Comparison of ENCODE assay signal across 9 mouse cellular contexts in the genomic region with DNA sequence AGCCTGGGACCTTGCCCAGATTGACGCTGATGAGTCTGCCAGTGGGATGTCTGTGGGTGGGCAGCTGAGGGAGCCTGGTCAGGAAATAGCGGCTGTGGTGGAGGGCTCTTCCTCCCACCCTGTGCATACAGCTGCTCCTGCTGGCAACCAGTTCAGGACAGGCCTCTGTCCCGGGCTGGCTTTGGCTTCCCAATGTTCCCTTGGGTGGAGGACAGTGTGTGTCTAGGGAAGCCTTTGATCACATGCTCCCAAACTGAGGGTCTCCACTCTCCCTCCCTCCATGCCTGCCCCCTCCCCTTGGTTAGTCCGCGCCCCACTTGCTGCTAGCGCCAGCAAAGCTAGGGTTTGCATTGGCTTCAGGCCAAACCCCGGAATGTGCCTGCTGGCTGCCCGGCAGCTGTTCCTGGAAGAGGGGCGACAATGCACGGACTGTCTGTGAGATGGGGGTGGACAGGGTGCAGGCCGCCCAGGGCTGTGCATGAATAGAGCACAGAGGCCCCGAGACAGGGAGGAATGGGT. TPM values are rescaled to one million over a fixed set of nuclear protein-coding genes. Genes with fewer than 3 reads are reported as not detected.
A peak's percentile ranks its signal among the peaks of the same experiment; 100 is the strongest.
DNase-seq lines count a peak whose midpoint lies in the region; ATAC-seq lines count a peak whose summit lies in the region.
"Had no signal": no experiment of that assay in that cellular context is flagged by ENCODE, and none has a peak within 500 bp of the region (broad histone marks: within the 10 kb centered on the region; RNA-seq: fewer than 3 reads in every experiment).

No protein-coding gene starts in this region.

- H3K27me3 ChIP-seq in heart, embryonic 11.5 days (ENCODE audit: control insufficient read depth, insufficient read depth, low read length) = no peaks in the 10 kb centered on the region
- H3K27me3 ChIP-seq in heart, embryonic 14.5 days (ENCODE audit: control insufficient read depth, insufficient read depth, low read length) = no peaks in the 10 kb centered on the region
- H3K27me3 ChIP-seq in limb, embryonic 10.5 days (ENCODE audit: low read depth, poor library complexity, severe bottlenecking) = peaks cover 3% of the 10 kb centered on the region; the same call in 1 of the 2 replicates
- no peaks in the 10 kb centered on the region for H3K27me3 ChIP-seq in neural tube, embryonic 14.5 days (ENCODE audit: control insufficient read depth, insufficient read depth, low read length)
- H3K27me3 ChIP-seq in liver, embryonic 12.5 days (replicated peaks) = peaks cover 61% of the 10 kb centered on the region

- no peak overlapping the region for H3K4me2 ChIP-seq in heart, embryonic 11.5 days
- H3K4me2 ChIP-seq in heart, embryonic 14.5 days (ENCODE audit: low read length) = no peak overlapping the region
- H3K4me2 ChIP-seq in neural tube, embryonic 14.5 days (ENCODE audit: low read depth, low read length) = 0 out of 2 replicates have a peak overlapping the region, but pooled peaks have one; percentile 4
- H3K4me2 ChIP-seq in liver, embryonic 12.5 days = no peak overlapping the region

- H3K4me1 ChIP-seq in heart, embryonic 11.5 days (ENCODE audit: control insufficient read depth, insufficient read depth, low read length) = peaks cover 30% of the 10 kb centered on the region
- H3K4me1 ChIP-seq in heart, embryonic 14.5 days (ENCODE audit: control insufficient read depth in 2 of 2, insufficient read depth in 2 of 2, low read length in 2 of 2) = peaks cover 23 to 41% of the 10 kb centered on the region in 2 experiments
- H3K4me1 ChIP-seq in limb, embryonic 10.5 days = peaks cover 26% of the 10 kb centered on the region
- H3K4me1 ChIP-seq in neural tube, embryonic 14.5 days (ENCODE audit: control insufficient read depth, insufficient read depth, low read length) = peaks cover 13% of the 10 kb centered on the region
- peaks cover 10% of the 10 kb centered on the region for H3K4me1 ChIP-seq in liver, embryonic 12.5 days

- no peak overlapping the region for H3K4me3 ChIP-seq in heart, embryonic 11.5 days (ENCODE audit: low read depth, low read length)
- H3K4me3 ChIP-seq in heart, embryonic 14.5 days (ENCODE audit: control insufficient read depth in 1 of 2, insufficient read depth in 1 of 2, low read depth in 1 of 2, low read length in 2 of 2) = no peak overlapping the region
- no peak overlapping the region for H3K4me3 ChIP-seq in limb, embryonic 10.5 days
- H3K4me3 ChIP-seq in neural tube, embryonic 14.5 days (ENCODE audit: low read depth, low read length) = no peak overlapping the region
- H3K4me3 ChIP-seq in liver, embryonic 12.5 days = no peak overlapping the region

- intact Hi-C loops in heart, postnatal 25 days (cut with DNase I) = no loop called here

- WGBS in heart, embryonic 11.5 days (ENCODE audit: insufficient replicate concordance) = 40% methylated on average over 12 of the region's 12 CpGs
- WGBS in heart, embryonic 14.5 days = 38% methylated on average over 12 of the region's 12 CpGs
- WGBS in limb, embryonic 10.5 days = 85% methylated on average over 12 of the region's 12 CpGs
- WGBS in neural tube, embryonic 14.5 days = 36% methylated on average over 12 of the region's 12 CpGs
- WGBS in liver, embryonic 12.5 days (ENCODE audit: insufficient replicate concordance) = 61% methylated on average over 12 of the region's 12 CpGs

- H3K27ac ChIP-seq in heart, embryonic 11.5 days (ENCODE audit: low read depth, low read length) = peak overlapping the region; percentile 43; the same call in 1 of the 2 replicates
- peak overlapping the region in 1 of 2 experiments; percentile 53; a peak in 2 of 4 replicates for H3K27ac ChIP-seq in heart, embryonic 14.5 days (replicated peaks in 1 of 2; ENCODE audit: control insufficient read depth in 1 of 2, insufficient read depth in 1 of 2, low read depth in 2 of 2, low read length in 2 of 2)
- H3K27ac ChIP-seq in limb, embryonic 10.5 days = peak overlapping the region; percentile 27
- H3K27ac ChIP-seq in neural tube, embryonic 14.5 days (ENCODE audit: low read depth, low read length) = peak overlapping the region; percentile 23; the same call in 1 of the 2 replicates
- H3K27ac ChIP-seq in liver, embryonic 12.5 days = no peak overlapping the region

- no peaks in the 10 kb centered on the region for H3K9me3 ChIP-seq in heart, embryonic 11.5 days (replicated peaks; ENCODE audit: control insufficient read depth, low read length)
- no peaks in the 10 kb centered on the region for H3K9me3 ChIP-seq in heart, embryonic 14.5 days (ENCODE audit: control insufficient read depth, low read length)
- no peaks in the 10 kb centered on the region for H3K9me3 ChIP-seq in limb, embryonic 10.5 days (replicated peaks)
- no peaks in the 10 kb centered on the region for H3K9me3 ChIP-seq in neural tube, embryonic 14.5 days (ENCODE audit: control insufficient read depth, low read length)
- H3K9me3 ChIP-seq in liver, embryonic 12.5 days (replicated peaks) = no peaks in the 10 kb centered on the region

- H3K36me3 ChIP-seq in heart, embryonic 11.5 days (ENCODE audit: control insufficient read depth, insufficient read depth, low read length) = no peaks in the 10 kb centered on the region
- H3K36me3 ChIP-seq in heart, embryonic 14.5 days (ENCODE audit: control insufficient read depth, insufficient read depth, low read length) = no peaks in the 10 kb centered on the region
- H3K36me3 ChIP-seq in limb, embryonic 10.5 days = no peaks in the 10 kb centered on the region
- no peaks in the 10 kb centered on the region for H3K36me3 ChIP-seq in neural tube, embryonic 14.5 days (ENCODE audit: control insufficient read depth, insufficient read depth, low read length)
- H3K36me3 ChIP-seq in liver, embryonic 12.5 days = no peaks in the 10 kb centered on the region

- DNase-seq in heart, postnatal 25 days (ENCODE audit: low spot score) = no peak
- no peak for DNase-seq in limb, embryonic 10.5 days (ENCODE audit: low spot score)
- DNase-seq in cerebellum, adult 8-10 months = no peak

- ATAC-seq in heart, embryonic 11.5 days (replicated peaks; ENCODE audit: insufficient number of reproducible peaks, low FRiP score, low TSS enrichment) = peak; percentile 64; the same call in 1 of the 2 replicates
- peak; percentile 38; the same call in 1 of the 2 replicates for ATAC-seq in common myeloid progenitor, adult 5-6 weeks (replicated peaks; ENCODE audit: low read depth, poor library complexity, severe bottlenecking)
- ATAC-seq in heart, embryonic 14.5 days (ENCODE audit: insufficient number of reproducible peaks, insufficient read depth, low FRiP score, low read depth) = peak; percentile 54
- ATAC-seq in neural tube, embryonic 14.5 days (ENCODE audit: low read depth) = peak; percentile 85
- ATAC-seq in liver, embryonic 12.5 days = no peak

- no peak overlapping the region for H3K9ac ChIP-seq in heart, embryonic 11.5 days (ENCODE audit: low read depth, low read length)
- no peak overlapping the region for H3K9ac ChIP-seq in heart, embryonic 14.5 days (ENCODE audit: low read length)
- no peak overlapping the region for H3K9ac ChIP-seq in neural tube, embryonic 14.5 days (replicated peaks; ENCODE audit: low read depth, low read length)
- H3K9ac ChIP-seq in liver, embryonic 12.5 days = no peak overlapping the region

RNA-seq across cellular contexts. Expression of a gene that starts 4.4 kb away (rescaled TPM):
- 0.26 and 0.31 TPM in 2 replicates for polyA plus RNA-seq in heart, embryonic 11.5 days (2014; fragmentation: Nextera tagmentation; extraction: Ambion mirVana)
- total RNA-seq in heart, postnatal 25 days (2021) = not detected
- not detected in 2 replicates for total RNA-seq in common myeloid progenitor, adult 5-6 weeks (2017)
- polyA plus RNA-seq in heart, embryonic 14.5 days (2014; fragmentation: Nextera tagmentation; extraction: Ambion mirVana) = not detected in 2 replicates
- 0.25 TPM in 1 of 2 replicates, not detected in the other for polyA plus RNA-seq in limb, embryonic 10.5 days (2016; fragmentation: Nextera tagmentation; extraction: Ambion mirVana)
- not detected in 2 replicates for polyA plus RNA-seq in neural tube, embryonic 14.5 days (2014; fragmentation: Nextera tagmentation; extraction: Ambion mirVana)
- polyA plus RNA-seq in liver, embryonic 12.5 days (2016; fragmentation: Nextera tagmentation; extraction: Ambion mirVana) = not detected in 2 replicates

RNA-seq across cellular contexts. Expression of a gene that starts 11.4 kb away (rescaled TPM):
- 46.1 and 51.6 TPM in 2 replicates for polyA plus RNA-seq in heart, embryonic 11.5 days (2014; fragmentation: Nextera tagmentation; extraction: Ambion mirVana)
- 1 to 10 TPM; 4.4 to 7.1 TPM for total RNA-seq in heart, postnatal 25 days (2021)
- total RNA-seq in common myeloid progenitor, adult 5-6 weeks (2017) = 1.8 and 3.7 TPM in 2 replicates
- polyA plus RNA-seq in heart, embryonic 14.5 days (2014; fragmentation: Nextera tagmentation; extraction: Ambion mirVana) = 24.1 and 31.7 TPM in 2 replicates
- 2.4 and 3.6 TPM in 2 replicates for polyA plus RNA-seq in limb, embryonic 10.5 days (2016; fragmentation: Nextera tagmentation; extraction: Ambion mirVana)
- 1.4 and 4.3 TPM in 2 replicates for polyA plus RNA-seq in neural tube, embryonic 14.5 days (2014; fragmentation: Nextera tagmentation; extraction: Ambion mirVana)
- polyA plus RNA-seq in liver, embryonic 12.5 days (2016; fragmentation: Nextera tagmentation; extraction: Ambion mirVana) = 1.8 and 2.4 TPM in 2 replicates

RNA-seq across cellular contexts. Expression of a gene that starts 30.4 kb away (rescaled TPM):
- polyA plus RNA-seq in heart, embryonic 11.5 days (2014; fragmentation: Nextera tagmentation; extraction: Ambion mirVana) = 31.4 and 32.1 TPM in 2 replicates
- total RNA-seq in heart, postnatal 25 days (2021) = 10 to 100 TPM; 43.7 to 48.1 TPM
- 96.5 and 108 TPM in 2 replicates for total RNA-seq in common myeloid progenitor, adult 5-6 weeks (2017)
- 48.6 and 49.3 TPM in 2 replicates for polyA plus RNA-seq in heart, embryonic 14.5 days (2014; fragmentation: Nextera tagmentation; extraction: Ambion mirVana)
- 28.7 and 31.1 TPM in 2 replicates for polyA plus RNA-seq in limb, embryonic 10.5 days (2016; fragmentation: Nextera tagmentation; extraction: Ambion mirVana)
- polyA plus RNA-seq in neural tube, embryonic 14.5 days (2014; fragmentation: Nextera tagmentation; extraction: Ambion mirVana) = 3.9 and 5.6 TPM in 2 replicates
- polyA plus RNA-seq in liver, embryonic 12.5 days (2016; fragmentation: Nextera tagmentation; extraction: Ambion mirVana) = 16.7 and 17.0 TPM in 2 replicates

RNA-seq across cellular contexts. Expression of a gene that starts 42.4 kb away (rescaled TPM):
- polyA plus RNA-seq in heart, embryonic 11.5 days (2014; fragmentation: Nextera tagmentation; extraction: Ambion mirVana) = 378 and 446 TPM in 2 replicates
- 100 to 1,000 TPM; 692 to 727 TPM for total RNA-seq in heart, postnatal 25 days (2021)
- total RNA-seq in common myeloid progenitor, adult 5-6 weeks (2017) = 114 and 134 TPM in 2 replicates
- polyA plus RNA-seq in heart, embryonic 14.5 days (2014; fragmentation: Nextera tagmentation; extraction: Ambion mirVana) = 516 and 537 TPM in 2 replicates
- polyA plus RNA-seq in limb, embryonic 10.5 days (2016; fragmentation: Nextera tagmentation; extraction: Ambion mirVana) = 121 and 132 TPM in 2 replicates
- 250 and 288 TPM in 2 replicates for polyA plus RNA-seq in neural tube, embryonic 14.5 days (2014; fragmentation: Nextera tagmentation; extraction: Ambion mirVana)
- polyA plus RNA-seq in liver, embryonic 12.5 days (2016; fragmentation: Nextera tagmentation; extraction: Ambion mirVana) = 289 and 295 TPM in 2 replicates

RNA-seq across cellular contexts. Expression of a gene that starts 47.8 kb away (rescaled TPM):
- 1.9 TPM in 1 of 2 replicates, not detected in the other for polyA plus RNA-seq in heart, embryonic 11.5 days (2014; fragmentation: Nextera tagmentation; extraction: Ambion mirVana)
- 1 to 10 TPM; 3.0 to 4.1 TPM for total RNA-seq in heart, postnatal 25 days (2021)
- 12.4 and 58.4 TPM in 2 replicates for total RNA-seq in common myeloid progenitor, adult 5-6 weeks (2017)
- polyA plus RNA-seq in heart, embryonic 14.5 days (2014; fragmentation: Nextera tagmentation; extraction: Ambion mirVana) = not detected in 2 replicates
- polyA plus RNA-seq in limb, embryonic 10.5 days (2016; fragmentation: Nextera tagmentation; extraction: Ambion mirVana) = 0.63 and 1.1 TPM in 2 replicates
- polyA plus RNA-seq in neural tube, embryonic 14.5 days (2014; fragmentation: Nextera tagmentation; extraction: Ambion mirVana) = 2.9 TPM in 1 of 2 replicates, not detected in the other
- polyA plus RNA-seq in liver, embryonic 12.5 days (2016; fragmentation: Nextera tagmentation; extraction: Ambion mirVana) = 1.4 TPM in 1 of 2 replicates, not detected in the other
- polyA plus RNA-seq: small intestine, adult 2 months had no signal
